Mouse (Mus musculus) kidney, postnatal 36 days (tissue): ENCODE results near the gene 1700011L22Rik.

Source experiments
- DNase-seq, 2 experiments: peaks; one replicate each; pipeline ENCODE4 v3.0.0; 2021 to 2022; ENCODE audit warnings: mixed read lengths in 2 of 2

1700011L22Rik gene

GRCm38 (mm10) chr8:79229266-79229888 lies 19.0 kb downstream of the 1700011L22Rik start:
- DNase-seq = no peak

DNA sequence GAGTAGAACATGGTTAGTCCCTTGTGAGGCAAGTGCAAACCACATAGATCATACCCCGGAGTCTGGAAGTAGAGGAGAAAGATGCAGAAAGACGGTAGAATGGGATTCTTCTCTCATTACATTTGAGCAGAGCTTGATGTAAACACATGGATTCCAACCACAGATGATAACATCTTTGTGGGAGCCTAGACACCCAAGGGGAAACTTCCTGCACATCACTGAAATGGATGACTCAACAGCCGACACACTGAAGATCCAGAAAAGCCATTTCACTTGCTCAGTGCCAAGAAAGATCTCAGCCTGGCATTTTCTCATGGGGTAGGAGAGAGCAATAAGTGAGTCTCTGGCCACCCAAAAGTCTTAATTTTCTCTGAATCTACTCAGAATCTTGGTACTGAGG lies 20.5 kb downstream of the 1700011L22Rik start:
- no peak for DNase-seq

DNA sequence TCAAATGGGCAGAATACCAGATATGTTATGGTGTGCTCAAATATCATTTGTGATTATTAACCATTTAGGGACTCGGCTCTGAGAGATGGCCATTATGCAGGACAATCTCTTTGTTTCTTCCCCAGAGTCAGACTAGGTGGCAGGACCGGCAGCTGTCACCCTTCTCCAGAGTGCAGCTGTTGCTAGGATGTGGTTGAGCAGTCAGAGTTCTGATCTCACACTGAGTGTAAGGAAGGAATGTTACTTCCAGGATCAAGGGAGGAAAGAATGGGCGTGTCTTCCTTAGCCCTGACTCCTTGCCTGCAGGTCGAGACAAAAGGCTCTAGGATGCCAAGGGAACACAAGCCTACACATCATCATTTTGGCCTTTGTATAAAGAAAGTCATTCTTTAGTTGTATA lies 21.2 kb downstream of the 1700011L22Rik start:
- DNase-seq = no peak

DNA sequence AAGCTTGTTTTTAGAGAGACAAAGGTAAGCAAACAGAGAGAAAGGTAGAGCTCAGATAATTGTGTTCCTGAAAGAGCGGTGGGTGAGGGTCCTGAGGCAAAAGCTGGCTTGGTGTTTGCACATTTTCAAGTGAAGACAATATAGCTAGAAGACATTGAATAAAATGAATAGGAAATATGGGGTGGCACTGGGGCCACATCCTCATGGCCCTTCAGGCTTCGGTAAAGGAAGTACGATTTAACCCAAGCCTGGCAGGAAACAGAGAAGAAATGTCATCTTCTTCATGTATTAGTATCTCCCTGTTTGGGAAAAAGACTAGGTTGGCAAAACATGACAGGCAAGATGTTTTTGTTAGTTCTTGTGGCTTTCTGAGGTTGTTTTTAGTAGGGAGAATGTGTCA lies 22.3 kb downstream of the 1700011L22Rik start:
- DNase-seq = no peak

DNA sequence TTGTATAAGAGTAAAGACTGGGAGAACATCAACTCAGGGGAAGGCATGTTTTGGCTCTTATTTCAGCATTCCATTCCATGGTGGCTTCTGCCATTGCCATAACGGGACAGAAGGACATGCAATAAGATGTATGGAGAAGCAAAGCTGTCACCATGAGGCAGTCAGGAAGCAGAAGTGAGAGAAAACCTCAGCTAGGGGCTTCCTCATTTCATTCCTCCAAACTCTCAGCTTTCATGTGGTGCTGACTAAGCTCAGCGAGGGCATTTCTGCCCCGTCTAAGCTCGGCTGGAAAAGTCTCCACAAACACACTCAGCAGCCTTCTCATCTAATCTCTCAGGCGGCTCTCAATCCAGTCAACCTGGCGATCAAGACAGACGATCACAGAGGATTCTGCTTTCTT lies 22.8 kb downstream of the 1700011L22Rik start:
- DNase-seq = no peak

DNA sequence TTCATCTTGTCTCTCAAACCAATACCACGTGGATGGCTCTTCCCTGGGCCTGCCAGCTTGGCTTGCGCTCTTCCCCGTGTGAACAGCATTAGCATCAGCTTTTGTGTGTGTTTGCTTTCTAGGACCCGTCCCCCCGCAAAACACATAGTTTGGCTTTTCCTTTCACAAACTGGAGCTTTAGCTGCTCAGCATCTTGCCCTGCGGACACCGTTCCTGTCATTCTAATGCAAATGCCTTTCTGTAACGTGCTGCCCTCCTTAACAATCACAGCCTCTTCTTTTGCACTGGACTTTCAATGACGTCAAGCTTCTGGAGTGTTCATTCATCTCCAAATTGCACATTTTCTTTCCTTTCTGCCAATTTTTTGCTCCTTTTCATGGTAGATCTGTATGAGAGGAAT lies 24.0 kb downstream of the 1700011L22Rik start:
- DNase-seq = no peak

- no peak for DNase-seq
These were observed 25.6 kb downstream of the 1700011L22Rik start for GRCm38 (mm10) chr8:79222752-79223141.

DNA sequence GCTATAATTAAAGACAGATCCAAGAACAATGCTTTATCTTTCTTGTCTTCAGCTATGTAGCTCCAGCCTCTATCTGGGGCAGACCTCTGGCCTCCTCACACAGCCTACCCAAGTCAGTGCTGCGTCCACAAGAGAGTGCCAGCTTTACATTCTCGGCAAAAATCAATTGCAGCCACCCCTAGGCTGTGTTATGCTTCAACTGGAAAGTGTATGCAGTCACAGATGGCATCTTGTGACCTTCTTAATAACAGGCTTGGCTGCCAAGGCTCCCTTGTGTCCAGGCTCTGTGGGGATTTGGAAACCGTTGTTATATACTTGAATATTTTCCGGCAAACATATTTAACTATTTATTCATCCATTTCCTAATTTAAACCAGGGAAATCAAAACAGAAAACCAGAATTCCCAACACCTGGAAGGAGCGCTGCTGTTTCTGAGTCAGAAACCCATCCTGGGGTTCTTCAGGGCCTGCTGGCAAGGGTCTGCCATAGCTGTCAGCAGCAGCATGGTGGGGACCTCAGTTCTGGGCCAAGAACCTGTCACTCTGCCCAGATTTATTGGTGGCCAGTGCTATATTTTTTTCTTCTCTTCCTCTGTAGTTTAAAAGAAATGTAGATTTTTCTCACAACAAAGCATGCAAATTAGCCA lies 26.1 kb downstream of the 1700011L22Rik start:
- DNase-seq = no peak

GRCm38 (mm10) chr8:79211630-79212029 lies 36.7 kb downstream of the 1700011L22Rik start:
- DNase-seq = peak in 1 of 2 experiments; percentile 29

- DNase-seq = peak; percentile 13 to 43
These were observed 38.6 kb downstream of the 1700011L22Rik start for GRCm38 (mm10) chr8:79209641-79210358.

- DNase-seq = peak; percentile 9 to 22
These were observed 39.4 kb downstream of the 1700011L22Rik start for GRCm38 (mm10) chr8:79208691-79209640.

DNA sequence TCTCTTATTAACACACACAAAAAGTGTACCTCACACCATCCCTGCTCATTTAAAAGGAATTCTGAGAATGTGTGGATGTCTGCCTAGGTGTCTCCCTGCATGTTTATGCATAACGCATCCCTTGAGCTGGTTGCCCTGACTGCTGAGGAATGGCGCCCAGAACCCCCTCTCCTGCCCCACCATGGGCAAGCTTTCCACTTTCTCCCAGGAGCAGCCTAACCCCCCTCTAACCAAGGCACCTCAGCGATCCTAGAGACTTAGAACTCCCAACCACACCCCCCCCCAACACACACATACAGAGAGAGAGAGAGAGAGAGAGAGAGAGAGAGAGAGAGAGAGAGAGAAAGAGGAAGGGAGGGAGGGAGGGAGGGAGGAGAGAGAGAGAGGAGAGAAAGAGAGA lies 40.2 kb downstream of the 1700011L22Rik start:
- no peak for DNase-seq

GRCm38 (mm10) chr8:79206895-79207294 lies 41.5 kb downstream of the 1700011L22Rik start:
- peak; percentile 19 to 22 for DNase-seq

GRCm38 (mm10) chr8:79201446-79202147 lies 46.8 kb downstream of the 1700011L22Rik start:
- DNase-seq = no peak

GRCm38 (mm10) chr8:79198675-79199074 lies 49.7 kb downstream of the 1700011L22Rik start:
- DNase-seq = no peak

DNA sequence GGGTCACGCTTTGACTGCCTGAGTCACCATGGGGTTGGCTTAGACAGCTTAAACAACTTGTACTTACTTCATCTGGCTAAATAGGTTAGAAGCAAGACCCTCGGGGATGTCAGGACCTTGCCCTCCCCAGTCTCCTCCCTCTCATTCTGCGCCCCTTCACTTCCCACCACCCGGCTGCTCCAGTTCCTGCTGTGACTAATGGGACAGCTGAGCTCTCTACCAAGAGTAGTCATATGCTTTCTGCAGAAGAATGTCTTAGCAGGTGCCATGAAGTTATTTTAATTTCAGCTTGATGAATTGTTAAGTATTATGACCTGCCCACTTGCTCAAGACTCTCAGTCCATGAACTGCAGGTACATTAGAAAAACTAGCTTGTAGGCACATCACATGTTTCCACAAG lies 51.9 kb downstream of the 1700011L22Rik start:
- DNase-seq = no peak

GRCm38 (mm10) chr8:79190071-79190470 lies 58.3 kb downstream of the 1700011L22Rik start:
- no peak for DNase-seq

GRCm38 (mm10) chr8:79185488-79185887 lies 62.9 kb downstream of the 1700011L22Rik start:
- DNase-seq = no peak

GRCm38 (mm10) chr8:79179678-79180077 lies 68.7 kb downstream of the 1700011L22Rik start:
- no peak for DNase-seq

DNA sequence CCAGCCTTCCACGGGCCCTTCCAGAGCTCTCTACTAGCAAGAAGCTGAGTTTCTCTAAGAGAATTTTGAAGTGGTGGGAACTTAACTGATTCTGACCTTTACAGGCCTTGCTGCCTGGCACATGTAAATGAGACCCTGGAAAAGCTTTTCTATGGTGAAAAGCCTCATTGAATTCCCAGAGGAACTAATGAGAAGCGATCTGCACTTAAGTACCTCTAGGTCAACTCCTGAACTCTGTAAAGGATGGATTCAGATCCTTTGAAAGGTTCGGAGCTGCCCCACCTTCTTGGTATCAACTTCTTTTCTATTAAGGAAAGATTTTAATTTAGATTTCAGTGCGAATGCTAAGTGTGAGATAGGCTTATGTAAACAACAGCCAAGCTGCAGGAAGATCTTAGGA lies 72.4 kb downstream of the 1700011L22Rik start:
- DNase-seq = no peak

DNA sequence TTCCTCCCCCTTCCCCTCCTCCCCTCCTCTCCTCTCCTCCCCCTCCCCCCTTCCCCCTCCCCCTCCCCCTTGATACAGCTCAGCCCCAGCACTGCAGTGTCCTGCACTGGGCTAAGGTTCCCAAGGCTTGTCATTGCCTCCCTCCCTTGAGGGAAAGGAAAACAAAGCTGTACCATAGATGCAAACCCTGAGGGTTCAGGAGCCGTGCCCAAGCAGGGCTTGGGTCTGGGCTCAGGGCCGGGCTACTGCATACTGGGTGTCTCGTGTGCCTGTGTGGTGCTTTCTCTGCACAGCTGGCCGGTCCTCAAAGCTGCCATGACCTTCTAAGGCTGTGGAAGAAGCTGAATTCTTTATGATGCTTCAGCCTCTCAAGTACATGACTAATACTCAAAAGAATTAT lies 74.8 kb downstream of the 1700011L22Rik start:
- no peak for DNase-seq

GRCm38 (mm10) chr8:79165276-79165675 lies 83.1 kb downstream of the 1700011L22Rik start:
- no peak for DNase-seq
